Mouse (Mus musculus): ENCODE data around the gene Anapc16. TPM values are rescaled to one million over a fixed set of nuclear protein-coding genes. Genes with fewer than 3 reads are reported as not detected.

Gene Anapc16
- polyA plus RNA-seq, 1 experiment from 2014 or later: 86.4 TPM

- ATAC-seq (ENCODE audit: low FRiP score, low TSS enrichment): no peak
- Histone ChIP-seq H3K4me3 (ENCODE audit: low read depth, low read length) (no peak overlapping the region), H3K9me3 (ENCODE audit: control insufficient read depth, low read length) (no peaks in the 10 kb centered on the region), H3K36me3 (ENCODE audit: control insufficient read depth, insufficient read depth, low read length) (peaks cover 16% of the 10 kb centered on the region), H3K27me3 (ENCODE audit: control insufficient read depth, insufficient read depth, low read length) (no peaks in the 10 kb centered on the region), H3K4me1 (replicated peaks; ENCODE audit: control insufficient read depth, insufficient read depth) (no peaks in the 10 kb centered on the region), H3K27ac (replicated peaks) (no peak overlapping the region), H3K4me2 (replicated peaks; ENCODE audit: low read depth) (no peak overlapping the region), H3K9ac (ENCODE audit: low read length) (no peak overlapping the region)
- no peak for DNase-seq (ENCODE audit: low spot score)
- no peak for TF ChIP-seq CTCF (IDR thresholded peaks at IDR 0.05; ENCODE audit: low read depth)
- no peak for TF ChIP-seq EP300 (optimal IDR thresholded peaks at IDR 0.05)
- 99% methylated on average over 9 of the region's 9 CpGs for WGBS
These were observed 12.5 kb downstream of the Anapc16 start for GRCm38 (mm10) chr10:59990393-59990792.

GRCm38 (mm10) chr10:59988036-59988435 is 14.9 kb downstream of the Anapc16 start:
- H3K9me3 ChIP-seq (ENCODE audit: control insufficient read depth, low read length): no peaks in the 10 kb centered on the region
- DNase-seq (ENCODE audit: low spot score) (no peak), ATAC-seq (ENCODE audit: low FRiP score, low TSS enrichment) (no peak)
- H3K9ac ChIP-seq (ENCODE audit: low read length): no peak overlapping the region
- no peak overlapping the region for H3K4me2 ChIP-seq (replicated peaks; ENCODE audit: low read depth)
- WGBS: 76% methylated on average over 4 of the region's 4 CpGs
- H3K36me3 ChIP-seq (ENCODE audit: control insufficient read depth, insufficient read depth, low read length): peaks cover 13% of the 10 kb centered on the region
- H3K4me1 ChIP-seq (replicated peaks; ENCODE audit: control insufficient read depth, insufficient read depth): no peaks in the 10 kb centered on the region
- no peaks in the 10 kb centered on the region for H3K27me3 ChIP-seq (ENCODE audit: control insufficient read depth, insufficient read depth, low read length)
- no peak overlapping the region for H3K4me3 ChIP-seq (ENCODE audit: low read depth, low read length)
- TF ChIP-seq EP300 (optimal IDR thresholded peaks at IDR 0.05) (no peak), CTCF (IDR thresholded peaks at IDR 0.05; ENCODE audit: low read depth) (no peak)
- H3K27ac ChIP-seq (replicated peaks): no peak overlapping the region

GRCm38 (mm10) chr10:59982379-59982873 is 20.5 kb downstream of the Anapc16 start:
- H3K9me3 ChIP-seq (ENCODE audit: control insufficient read depth, low read length): no peaks in the 10 kb centered on the region
- TF ChIP-seq CTCF (IDR thresholded peaks at IDR 0.05; ENCODE audit: low read depth) (no peak), EP300 (optimal IDR thresholded peaks at IDR 0.05) (no peak)
- peaks cover 16% of the 10 kb centered on the region for H3K4me1 ChIP-seq (replicated peaks; ENCODE audit: control insufficient read depth, insufficient read depth)
- no peak overlapping the region for H3K4me3 ChIP-seq (ENCODE audit: low read depth, low read length)
- no peak for DNase-seq (ENCODE audit: low spot score)
- H3K27me3 ChIP-seq (ENCODE audit: control insufficient read depth, insufficient read depth, low read length): no peaks in the 10 kb centered on the region
- ATAC-seq (ENCODE audit: low FRiP score, low TSS enrichment): no peak
- H3K4me2 ChIP-seq (replicated peaks; ENCODE audit: low read depth): no peak overlapping the region
- H3K36me3 ChIP-seq (ENCODE audit: control insufficient read depth, insufficient read depth, low read length): no peaks in the 10 kb centered on the region; the same call in 1 of the 2 replicates
- WGBS: 84% methylated on average over 12 of the region's 12 CpGs
- H3K9ac ChIP-seq (ENCODE audit: low read length): no peak overlapping the region
- no peak overlapping the region for H3K27ac ChIP-seq (replicated peaks)

GRCm38 (mm10) chr10:59981792-59982191 is 21.1 kb downstream of the Anapc16 start:
- no peak for ATAC-seq (ENCODE audit: low FRiP score, low TSS enrichment)

GRCm38 (mm10) chr10:59981336-59981735 is 21.6 kb downstream of the Anapc16 start:
- TF ChIP-seq CTCF (IDR thresholded peaks at IDR 0.05; ENCODE audit: low read depth) (no peak), EP300 (optimal IDR thresholded peaks at IDR 0.05) (no peak)
- H3K4me2 ChIP-seq (replicated peaks; ENCODE audit: low read depth): no peak overlapping the region
- ATAC-seq (ENCODE audit: low FRiP score, low TSS enrichment) (no peak), DNase-seq (ENCODE audit: low spot score) (no peak)
- no peaks in the 10 kb centered on the region; the same call in 1 of the 2 replicates for H3K36me3 ChIP-seq (ENCODE audit: control insufficient read depth, insufficient read depth, low read length)
- no peaks in the 10 kb centered on the region for H3K27me3 ChIP-seq (ENCODE audit: control insufficient read depth, insufficient read depth, low read length)
- H3K27ac ChIP-seq (replicated peaks): no peak overlapping the region
- peaks cover 16% of the 10 kb centered on the region for H3K4me1 ChIP-seq (replicated peaks; ENCODE audit: control insufficient read depth, insufficient read depth)
- 80% methylated on average over 4 of the region's 4 CpGs for WGBS
- H3K9ac ChIP-seq (ENCODE audit: low read length): no peak overlapping the region
- no peaks in the 10 kb centered on the region for H3K9me3 ChIP-seq (ENCODE audit: control insufficient read depth, low read length)
- no peak overlapping the region for H3K4me3 ChIP-seq (ENCODE audit: low read depth, low read length)

More at GRCm38 (mm10) chr10:59981792-59982191, 21.1 kb downstream of the Anapc16 start:
- no peak for DNase-seq (ENCODE audit: low spot score)
- Histone ChIP-seq H3K4me3 (ENCODE audit: low read depth, low read length) (no peak overlapping the region), H3K9me3 (ENCODE audit: control insufficient read depth, low read length) (no peaks in the 10 kb centered on the region), H3K36me3 (ENCODE audit: control insufficient read depth, insufficient read depth, low read length) (no peaks in the 10 kb centered on the region; the same call in 1 of the 2 replicates), H3K27ac (replicated peaks) (no peak overlapping the region), H3K4me2 (replicated peaks; ENCODE audit: low read depth) (no peak overlapping the region), H3K27me3 (ENCODE audit: control insufficient read depth, insufficient read depth, low read length) (no peaks in the 10 kb centered on the region), H3K9ac (ENCODE audit: low read length) (no peak overlapping the region), H3K4me1 (replicated peaks; ENCODE audit: control insufficient read depth, insufficient read depth) (peaks cover 16% of the 10 kb centered on the region)
- no peak for TF ChIP-seq EP300 (optimal IDR thresholded peaks at IDR 0.05)
- TF ChIP-seq CTCF (IDR thresholded peaks at IDR 0.05; ENCODE audit: low read depth): no peak
- 68% methylated on average over 9 of the region's 9 CpGs for WGBS

- DNase-seq (ENCODE audit: low spot score) (no peak), ATAC-seq (ENCODE audit: low FRiP score, low TSS enrichment) (no peak)
- 0 out of 2 replicates have a peak, but pooled peaks have one; percentile 3 for TF ChIP-seq CTCF (IDR thresholded peaks at IDR 0.05; ENCODE audit: low read depth)
- TF ChIP-seq EP300 (optimal IDR thresholded peaks at IDR 0.05): no peak
These were observed 22.1 kb downstream of the Anapc16 start for GRCm38 (mm10) chr10:59980815-59981244.

More at GRCm38 (mm10) chr10:59980815-59981244, 22.1 kb downstream of the Anapc16 start:
- no peak overlapping the region for H3K27ac ChIP-seq (replicated peaks)
- peaks cover 16% of the 10 kb centered on the region for H3K4me1 ChIP-seq (replicated peaks; ENCODE audit: control insufficient read depth, insufficient read depth)
- no peak overlapping the region for H3K4me2 ChIP-seq (replicated peaks; ENCODE audit: low read depth)
- no peaks in the 10 kb centered on the region; the same call in 1 of the 2 replicates for H3K36me3 ChIP-seq (ENCODE audit: control insufficient read depth, insufficient read depth, low read length)
- H3K9ac ChIP-seq (ENCODE audit: low read length): no peak overlapping the region
- H3K27me3 ChIP-seq (ENCODE audit: control insufficient read depth, insufficient read depth, low read length): no peaks in the 10 kb centered on the region
- 85% methylated on average over 6 of the region's 6 CpGs for WGBS
- no peak overlapping the region for H3K4me3 ChIP-seq (ENCODE audit: low read depth, low read length)
- H3K9me3 ChIP-seq (ENCODE audit: control insufficient read depth, low read length): no peaks in the 10 kb centered on the region

All from stomach, postnatal 0 days (tissue).